Mouse (Mus musculus): Measurements from ENCODE around the gene Efna4. TPM values are rescaled to one million over a fixed set of nuclear protein-coding genes. Genes with fewer than 3 reads are reported as not detected.

Gene Efna4
- polyA plus RNA-seq, 1 experiment from 2014 or later, result 6.7 TPM

DNA sequence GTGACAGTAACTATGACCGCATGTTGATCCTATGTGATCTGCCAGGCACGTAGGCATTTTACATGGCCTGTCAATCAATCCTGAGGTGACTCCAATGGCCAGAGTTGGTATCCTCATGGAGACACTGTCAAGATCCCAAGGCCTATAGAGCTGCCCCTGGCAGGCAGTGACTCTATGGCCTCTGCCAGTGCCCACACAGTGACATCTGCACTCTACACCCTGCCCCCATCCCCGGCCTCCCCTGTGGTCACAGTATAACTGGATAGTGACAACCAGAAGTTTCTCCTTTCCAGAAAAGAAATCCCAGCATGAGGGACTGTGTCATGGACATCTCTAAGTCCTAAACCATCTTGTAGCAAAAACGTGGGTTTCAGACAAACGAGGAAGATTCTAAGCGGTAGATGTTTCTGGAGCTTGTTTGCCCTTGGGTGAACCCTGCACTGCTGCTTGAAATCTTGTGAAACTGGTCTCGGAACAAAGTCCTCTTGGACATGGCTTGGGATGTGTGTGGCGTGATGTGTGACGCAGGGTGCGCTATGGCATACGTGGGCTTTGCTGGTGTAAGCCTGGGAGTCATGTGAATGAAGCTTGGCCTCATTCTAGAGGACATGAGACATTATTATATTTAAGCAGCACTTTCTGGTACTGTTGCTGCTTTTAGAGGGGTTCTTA is 44.4 kb downstream of the Efna4 start:
- 87% methylated on average over 11 of the region's 11 CpGs for WGBS
- no peak overlapping the region for H3K4me3 ChIP-seq (ENCODE audit: control insufficient read depth in 1 of 2, insufficient read depth in 1 of 2, low read depth in 1 of 2, low read length in 2 of 2)
- H3K27me3 ChIP-seq (ENCODE audit: control insufficient read depth, insufficient read depth, low read length), result no peaks in the 10 kb centered on the region
- no peaks in the 10 kb centered on the region for H3K9me3 ChIP-seq (ENCODE audit: control insufficient read depth, low read length)
- no peak for ATAC-seq (ENCODE audit: insufficient number of reproducible peaks, insufficient read depth, low FRiP score, low read depth)
- no peaks in the 10 kb centered on the region for H3K36me3 ChIP-seq (ENCODE audit: control insufficient read depth, insufficient read depth, low read length)
- H3K9ac ChIP-seq (ENCODE audit: low read length), result no peak overlapping the region
- H3K4me1 ChIP-seq (ENCODE audit: control insufficient read depth in 2 of 2, insufficient read depth in 2 of 2, low read length in 2 of 2), result peaks cover 0 to 5% of the 10 kb centered on the region in 2 experiments; a peak in 1 of 4 replicates
- no peak overlapping the region for H3K4me2 ChIP-seq (ENCODE audit: low read length)
- H3K27ac ChIP-seq (replicated peaks in 1 of 2; ENCODE audit: control insufficient read depth in 1 of 2, insufficient read depth in 1 of 2, low read depth in 2 of 2, low read length in 2 of 2), result no peak overlapping the region

DNA sequence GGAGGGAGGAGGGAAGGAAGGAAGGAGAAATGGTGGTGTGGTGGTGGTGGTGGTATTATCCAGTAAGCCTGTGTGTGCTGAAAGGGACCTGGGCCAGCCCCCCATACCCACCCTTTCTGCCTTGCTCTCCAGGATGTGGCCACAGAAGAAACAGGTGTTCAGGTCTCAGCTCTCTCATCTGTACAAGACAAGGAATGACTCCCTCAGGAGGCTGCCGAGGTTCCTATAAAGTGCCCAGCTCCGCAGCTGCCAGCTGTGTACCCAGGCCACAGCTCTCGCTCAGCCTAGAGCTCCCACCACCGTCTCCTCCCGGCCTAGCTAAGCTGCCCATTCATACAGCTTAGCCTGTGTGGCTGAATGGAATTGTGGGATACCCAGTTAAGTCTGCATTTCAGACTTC is 45.5 kb downstream of the Efna4 start:
- WGBS, result 79% methylated on average over 5 of the region's 5 CpGs
- ATAC-seq (ENCODE audit: insufficient number of reproducible peaks, insufficient read depth, low FRiP score, low read depth), result no peak
- no peak overlapping the region for H3K4me3 ChIP-seq (ENCODE audit: control insufficient read depth in 1 of 2, insufficient read depth in 1 of 2, low read depth in 1 of 2, low read length in 2 of 2)
- H3K27ac ChIP-seq (replicated peaks in 1 of 2; ENCODE audit: control insufficient read depth in 1 of 2, insufficient read depth in 1 of 2, low read depth in 2 of 2, low read length in 2 of 2), result no peak overlapping the region
- no peak overlapping the region for H3K4me2 ChIP-seq (ENCODE audit: low read length)
- peaks cover 0 to 8% of the 10 kb centered on the region in 2 experiments; a peak in 1 of 4 replicates for H3K4me1 ChIP-seq (ENCODE audit: control insufficient read depth in 2 of 2, insufficient read depth in 2 of 2, low read length in 2 of 2)
- H3K9ac ChIP-seq (ENCODE audit: low read length), result no peak overlapping the region
- H3K27me3 ChIP-seq (ENCODE audit: control insufficient read depth, insufficient read depth, low read length), result no peaks in the 10 kb centered on the region
- no peaks in the 10 kb centered on the region for H3K9me3 ChIP-seq (ENCODE audit: control insufficient read depth, low read length)
- H3K36me3 ChIP-seq (ENCODE audit: control insufficient read depth, insufficient read depth, low read length), result no peaks in the 10 kb centered on the region

- peaks cover 0 to 8% of the 10 kb centered on the region in 2 experiments; a peak in 1 of 4 replicates for H3K4me1 ChIP-seq (ENCODE audit: control insufficient read depth in 2 of 2, insufficient read depth in 2 of 2, low read length in 2 of 2)
- 40% methylated on average over 10 of the region's 10 CpGs for WGBS
- no peak overlapping the region for H3K4me2 ChIP-seq (ENCODE audit: low read length)
- H3K9ac ChIP-seq (ENCODE audit: low read length), result no peak overlapping the region
- H3K9me3 ChIP-seq (ENCODE audit: control insufficient read depth, low read length), result no peaks in the 10 kb centered on the region
- no peaks in the 10 kb centered on the region for H3K36me3 ChIP-seq (ENCODE audit: control insufficient read depth, insufficient read depth, low read length)
- H3K4me3 ChIP-seq (ENCODE audit: control insufficient read depth in 1 of 2, insufficient read depth in 1 of 2, low read depth in 1 of 2, low read length in 2 of 2), result no peak overlapping the region
- H3K27me3 ChIP-seq (ENCODE audit: control insufficient read depth, insufficient read depth, low read length), result no peaks in the 10 kb centered on the region
- no peak overlapping the region for H3K27ac ChIP-seq (replicated peaks in 1 of 2; ENCODE audit: control insufficient read depth in 1 of 2, insufficient read depth in 1 of 2, low read depth in 2 of 2, low read length in 2 of 2)
- ATAC-seq (ENCODE audit: insufficient number of reproducible peaks, insufficient read depth, low FRiP score, low read depth), result no peak
Observed at GRCm38 (mm10) chr3:89291874-89292273, 46.0 kb downstream of the Efna4 start.

GRCm38 (mm10) chr3:89288503-89288928 is 49.3 kb downstream of the Efna4 start:
- 26% methylated on average over 7 of the region's 7 CpGs for WGBS
- Histone ChIP-seq H3K4me3 (ENCODE audit: control insufficient read depth in 1 of 2, insufficient read depth in 1 of 2, low read depth in 1 of 2, low read length in 2 of 2) (no peak overlapping the region), H3K27me3 (ENCODE audit: control insufficient read depth, insufficient read depth, low read length) (no peaks in the 10 kb centered on the region), H3K27ac (replicated peaks in 1 of 2; ENCODE audit: control insufficient read depth in 1 of 2, insufficient read depth in 1 of 2, low read depth in 2 of 2, low read length in 2 of 2) (no peak overlapping the region), H3K4me2 (ENCODE audit: low read length) (no peak overlapping the region), H3K9me3 (ENCODE audit: control insufficient read depth, low read length) (no peaks in the 10 kb centered on the region), H3K9ac (ENCODE audit: low read length) (no peak overlapping the region), H3K36me3 (ENCODE audit: control insufficient read depth, insufficient read depth, low read length) (no peaks in the 10 kb centered on the region), H3K4me1 (ENCODE audit: control insufficient read depth in 2 of 2, insufficient read depth in 2 of 2, low read length in 2 of 2) (peaks cover 0 to 5% of the 10 kb centered on the region in 2 experiments; a peak in 1 of 4 replicates)
- no peak for ATAC-seq (ENCODE audit: insufficient number of reproducible peaks, insufficient read depth, low FRiP score, low read depth)

GRCm38 (mm10) chr3:89287286-89287685 is 50.5 kb downstream of the Efna4 start:
- H3K4me1 ChIP-seq (ENCODE audit: control insufficient read depth in 2 of 2, insufficient read depth in 2 of 2, low read length in 2 of 2), result peaks cover 0 to 5% of the 10 kb centered on the region in 2 experiments; a peak in 1 of 4 replicates
- 49% methylated on average over 5 of the region's 5 CpGs for WGBS
- H3K9me3 ChIP-seq (ENCODE audit: control insufficient read depth, low read length), result no peaks in the 10 kb centered on the region
- H3K4me3 ChIP-seq (ENCODE audit: control insufficient read depth in 1 of 2, insufficient read depth in 1 of 2, low read depth in 1 of 2, low read length in 2 of 2), result no peak overlapping the region
- no peak for ATAC-seq (ENCODE audit: insufficient number of reproducible peaks, insufficient read depth, low FRiP score, low read depth)
- H3K4me2 ChIP-seq (ENCODE audit: low read length), result no peak overlapping the region
- H3K36me3 ChIP-seq (ENCODE audit: control insufficient read depth, insufficient read depth, low read length), result no peaks in the 10 kb centered on the region
- no peak overlapping the region for H3K9ac ChIP-seq (ENCODE audit: low read length)
- no peaks in the 10 kb centered on the region for H3K27me3 ChIP-seq (ENCODE audit: control insufficient read depth, insufficient read depth, low read length)
- peak overlapping the region; percentile 33 to 46 for H3K27ac ChIP-seq (replicated peaks in 1 of 2; ENCODE audit: control insufficient read depth in 1 of 2, insufficient read depth in 1 of 2, low read depth in 2 of 2, low read length in 2 of 2)

DNA sequence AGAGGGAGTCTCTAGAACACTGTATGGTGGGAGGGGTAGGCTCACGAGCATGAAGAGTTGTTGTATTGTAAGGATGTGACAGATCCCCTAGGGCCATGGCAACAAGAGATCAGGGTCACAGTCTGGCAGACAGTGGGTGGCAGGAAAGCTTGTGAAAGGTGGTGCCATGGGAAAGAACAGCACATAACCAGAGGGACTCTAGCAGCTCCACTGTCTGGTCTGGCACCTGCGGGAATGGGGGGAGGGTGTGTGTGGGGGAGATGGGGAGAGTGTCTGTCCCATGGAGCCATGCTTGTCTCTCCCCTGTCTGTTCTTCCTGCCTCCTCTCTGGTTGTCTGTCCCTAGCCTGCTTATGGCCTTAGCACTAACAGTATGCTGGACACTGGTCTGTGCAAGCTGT is 52.3 kb downstream of the Efna4 start:
- H3K4me2 ChIP-seq (ENCODE audit: low read length), result no peak overlapping the region
- no peak for ATAC-seq (ENCODE audit: insufficient number of reproducible peaks, insufficient read depth, low FRiP score, low read depth)
- H3K9ac ChIP-seq (ENCODE audit: low read length), result no peak overlapping the region
- peaks cover 7 to 9% of the 10 kb centered on the region in 2 experiments; a peak in 3 of 4 replicates for H3K4me1 ChIP-seq (ENCODE audit: control insufficient read depth in 2 of 2, insufficient read depth in 2 of 2, low read length in 2 of 2)
- no peaks in the 10 kb centered on the region for H3K36me3 ChIP-seq (ENCODE audit: control insufficient read depth, insufficient read depth, low read length)
- H3K4me3 ChIP-seq (ENCODE audit: control insufficient read depth in 1 of 2, insufficient read depth in 1 of 2, low read depth in 1 of 2, low read length in 2 of 2), result no peak overlapping the region
- WGBS, result 36% methylated on average over 2 of the region's 2 CpGs
- H3K9me3 ChIP-seq (ENCODE audit: control insufficient read depth, low read length), result no peaks in the 10 kb centered on the region
- H3K27ac ChIP-seq (replicated peaks in 1 of 2; ENCODE audit: control insufficient read depth in 1 of 2, insufficient read depth in 1 of 2, low read depth in 2 of 2, low read length in 2 of 2), result no peak overlapping the region
- H3K27me3 ChIP-seq (ENCODE audit: control insufficient read depth, insufficient read depth, low read length), result no peaks in the 10 kb centered on the region

- H3K27me3 ChIP-seq (ENCODE audit: control insufficient read depth, insufficient read depth, low read length), result no peaks in the 10 kb centered on the region
- no peak overlapping the region for H3K27ac ChIP-seq (replicated peaks in 1 of 2; ENCODE audit: control insufficient read depth in 1 of 2, insufficient read depth in 1 of 2, low read depth in 2 of 2, low read length in 2 of 2)
- no peak overlapping the region for H3K9ac ChIP-seq (ENCODE audit: low read length)
- H3K36me3 ChIP-seq (ENCODE audit: control insufficient read depth, insufficient read depth, low read length), result no peaks in the 10 kb centered on the region
- H3K4me3 ChIP-seq (ENCODE audit: control insufficient read depth in 1 of 2, insufficient read depth in 1 of 2, low read depth in 1 of 2, low read length in 2 of 2), result no peak overlapping the region
- H3K4me1 ChIP-seq (ENCODE audit: control insufficient read depth in 2 of 2, insufficient read depth in 2 of 2, low read length in 2 of 2), result peaks cover 11 to 14% of the 10 kb centered on the region in 2 experiments; a peak in 3 of 4 replicates
- H3K9me3 ChIP-seq (ENCODE audit: control insufficient read depth, low read length), result no peaks in the 10 kb centered on the region
- no peak for ATAC-seq (ENCODE audit: insufficient number of reproducible peaks, insufficient read depth, low FRiP score, low read depth)
- 87% methylated on average over 3 of the region's 3 CpGs for WGBS
- no peak overlapping the region for H3K4me2 ChIP-seq (ENCODE audit: low read length)
Observed at GRCm38 (mm10) chr3:89284261-89284660, 53.6 kb downstream of the Efna4 start.

Data from heart, embryonic 14.5 days (tissue).